Mouse (Mus musculus) left cerebral cortex, adult 8-10 months (tissue): ENCODE data around the gene Tsnaxip1. TPM values are rescaled to one million over a fixed set of nuclear protein-coding genes. Genes with fewer than 3 reads are reported as not detected.

Experiments used
- DNase-seq, 2 experiments: peaks; one replicate each; pipeline ENCODE4 v3.0.0; 2022; ENCODE audit warnings: low spot score in 2 of 2
- total RNA-seq, 4 experiments: library from RNA; stranded (reverse); gene quantifications; 2 replicates each; pipeline ENCODE4 v1.2.4; 2022

Tsnaxip1 gene
- under 1 TPM in 1 of 4 experiments, not detected in 3; 0.16 TPM for total RNA-seq

- DNase-seq, result peak; percentile 92 to 99
These were observed at the start of gene Tsnaxip1, which contains the start of gene Ranbp10 for GRCm38 (mm10) chr8:105826861-105827848. Tsnaxip1 (plus strand) TSS chr8:105827731. Ranbp10 (minus strand) TSS chr8:105827350.

- DNase-seq, result no peak
These were observed 49.7 kb upstream of the Tsnaxip1 start for GRCm38 (mm10) chr8:105777833-105778232.

GRCm38 (mm10) chr8:105780298-105780697 lies 47.2 kb upstream of the Tsnaxip1 start:
- DNase-seq, result no peak

GRCm38 (mm10) chr8:105788241-105788640 lies 39.3 kb upstream of the Tsnaxip1 start:
- DNase-seq, result no peak

- no peak for DNase-seq
These were observed 38.6 kb upstream of the Tsnaxip1 start for GRCm38 (mm10) chr8:105788927-105789326.

GRCm38 (mm10) chr8:105789626-105790025 lies 37.9 kb upstream of the Tsnaxip1 start:
- no peak for DNase-seq

- no peak for DNase-seq
These were observed 34.2 kb upstream of the Tsnaxip1 start for GRCm38 (mm10) chr8:105793331-105793730.

- DNase-seq, result no peak
These were observed 33.4 kb upstream of the Tsnaxip1 start for GRCm38 (mm10) chr8:105794009-105794598.

- DNase-seq, result no peak
These were observed 31.7 kb upstream of the Tsnaxip1 start for GRCm38 (mm10) chr8:105795785-105796184.

GRCm38 (mm10) chr8:105798408-105798807 lies 29.1 kb upstream of the Tsnaxip1 start:
- DNase-seq, result no peak

- no peak for DNase-seq
These were observed 28.3 kb upstream of the Tsnaxip1 start for GRCm38 (mm10) chr8:105799091-105799812.

GRCm38 (mm10) chr8:105801153-105801904 lies 26.2 kb upstream of the Tsnaxip1 start:
- DNase-seq, result no peak

GRCm38 (mm10) chr8:105804797-105805196 lies 22.7 kb upstream of the Tsnaxip1 start:
- DNase-seq, result no peak

- DNase-seq, result no peak
These were observed 22.2 kb upstream of the Tsnaxip1 start for GRCm38 (mm10) chr8:105805346-105805745.

GRCm38 (mm10) chr8:105805964-105806363 lies 21.6 kb upstream of the Tsnaxip1 start:
- DNase-seq, result no peak

- no peak for DNase-seq
These were observed 19.8 kb upstream of the Tsnaxip1 start for GRCm38 (mm10) chr8:105807766-105808165.

GRCm38 (mm10) chr8:105808480-105808879 lies 19.1 kb upstream of the Tsnaxip1 start:
- no peak for DNase-seq

- DNase-seq, result no peak
These were observed 17.2 kb upstream of the Tsnaxip1 start for GRCm38 (mm10) chr8:105810245-105810786.

GRCm38 (mm10) chr8:105811061-105811460 lies 16.5 kb upstream of the Tsnaxip1 start:
- no peak for DNase-seq

GRCm38 (mm10) chr8:105811543-105811942 lies 16.0 kb upstream of the Tsnaxip1 start:
- DNase-seq, result no peak

GRCm38 (mm10) chr8:105812511-105812910 lies 15.0 kb upstream of the Tsnaxip1 start:
- no peak for DNase-seq
